Mouse (Mus musculus) small intestine, adult 2 months (tissue): ENCODE results near the gene Bola2. TPM values are rescaled to one million over a fixed set of nuclear protein-coding genes. Genes with fewer than 3 reads are reported as not detected.

Experiments
- H3K27ac ChIP-seq: fragments of 200-500 bp; 2 replicates; pipeline ENCODE4 v1.5.1; 2012; ENCODE audit warnings: low read depth, low read length, control low read depth, inconsistent platforms; ENCODE audit not compliant: insufficient read depth
- H3K27me3 ChIP-seq: fragments of 200-500 bp; 2 replicates; pipeline ENCODE4 v1.6.1; 2012; ENCODE audit warnings: mild to moderate bottlenecking, moderate library complexity, low read length, inconsistent platforms; ENCODE audit not compliant: control insufficient read depth, insufficient read depth
- H3K36me3 ChIP-seq: fragments of 200-500 bp; 2 replicates; pipeline ENCODE4 v1.6.1; 2012; ENCODE audit warnings: mild to moderate bottlenecking, low read length, control low read depth, inconsistent platforms; ENCODE audit not compliant: control insufficient read depth, insufficient read depth
- H3K4me1 ChIP-seq: fragments of 200-500 bp; 2 replicates; pipeline ENCODE4 v1.6.1; 2012; ENCODE audit warnings: low read length, inconsistent platforms, mixed read lengths; ENCODE audit not compliant: control insufficient read depth, insufficient read depth, insufficient read length
- H3K4me3 ChIP-seq: fragments of 200-500 bp; 2 replicates; pipeline ENCODE4 v1.5.1; 2012; ENCODE audit warnings: low read depth, mild to moderate bottlenecking, control low read depth, inconsistent platforms, low read length, moderate library complexity
- CTCF ChIP-seq: fragments of 200-500 bp; IDR thresholded peaks from 2 replicates; pipeline ENCODE4 v1.5.1; 2012; ENCODE audit warnings: low read depth, mild to moderate bottlenecking, control low read depth, inconsistent platforms, low read length, moderate library complexity, mixed read lengths; ENCODE audit not compliant: insufficient replicate concordance, insufficient read length; ENCODE audit errors: extremely low read depth
- POLR2A ChIP-seq: fragments of 200-500 bp; IDR thresholded peaks from 2 replicates; pipeline ENCODE4 v1.6.1; 2012; ENCODE audit warnings: low read depth, mild to moderate bottlenecking, control low read depth, inconsistent platforms, low read length, moderate library complexity
- WGBS: fragments of 180-500 bp; shearing (Covaris S2); methylation state at CpG from one replicate; pipeline ENCODE4 v1.1.7; 2018; 5-methylcytosine and 5-hydroxymethylcytosine counted together
- polyA plus RNA-seq: library from polyadenylated mRNA; depleted of rRNA; stranded (reverse); fragments of >200 nt; gene quantifications from 2 replicates; pipeline ENCODE4 v1.2.3, GENCODE M21; 2012

Gene Bola2
- polyA plus RNA-seq, 1 experiment = 40.6 TPM

DNA sequence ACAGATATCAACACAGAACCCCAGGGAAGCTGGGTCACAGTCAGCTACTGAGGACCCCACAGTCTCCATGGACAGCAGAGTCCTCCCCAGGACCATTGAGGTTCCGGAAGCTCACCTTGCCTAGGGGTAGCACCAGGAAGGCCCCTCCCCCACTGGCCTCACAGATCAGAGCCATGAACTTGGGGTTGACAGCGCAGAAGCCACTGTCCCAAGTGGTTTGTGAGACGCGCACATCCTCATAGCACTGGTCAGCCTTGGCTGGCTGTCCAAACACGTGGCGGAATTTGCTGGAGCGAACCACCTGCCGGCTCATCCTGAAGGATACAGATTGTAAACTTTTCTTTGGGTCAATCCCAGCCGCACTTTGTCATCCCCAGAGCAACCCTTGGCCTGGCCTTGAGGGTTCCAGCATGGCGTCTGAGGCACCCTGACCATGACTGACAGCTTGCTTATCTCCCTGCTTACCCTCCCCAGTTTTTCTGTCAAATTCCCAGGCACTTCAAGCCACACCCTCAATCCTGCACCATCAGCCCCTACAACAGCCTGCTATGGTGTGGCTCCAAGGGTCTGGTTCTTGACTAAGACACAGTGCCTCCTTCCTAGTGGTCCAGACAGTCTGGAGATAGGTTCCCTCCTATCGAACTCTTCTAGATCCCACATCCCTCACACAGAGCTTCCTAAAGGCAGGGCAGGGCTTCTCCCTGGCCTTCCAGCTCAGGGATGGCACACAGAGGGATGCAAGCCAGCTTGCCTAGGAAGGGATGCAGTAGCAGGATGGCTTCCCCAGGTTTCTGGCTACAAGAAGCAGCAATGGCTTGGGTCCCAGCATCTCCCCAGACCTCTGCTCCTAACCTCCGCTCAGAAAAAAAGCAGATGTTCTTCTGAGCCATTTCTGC, 7.9 kb downstream of the Bola2 start:
- Histone ChIP-seq H3K4me3 (peak overlapping the region; percentile 62), H3K27ac (peak overlapping the region; percentile 87), H3K4me1 (peaks cover 2% of the 10 kb centered on the region; the same call in 1 of the 2 replicates), H3K27me3 (no peaks in the 10 kb centered on the region), H3K36me3 (peaks cover 4% of the 10 kb centered on the region; the same call in 1 of the 2 replicates)
- TF ChIP-seq POLR2A = no peak; the same call in 1 of the 2 replicates
- TF ChIP-seq CTCF = no peak
- 64% methylated on average over 12 of the region's 12 CpGs for WGBS

DNA sequence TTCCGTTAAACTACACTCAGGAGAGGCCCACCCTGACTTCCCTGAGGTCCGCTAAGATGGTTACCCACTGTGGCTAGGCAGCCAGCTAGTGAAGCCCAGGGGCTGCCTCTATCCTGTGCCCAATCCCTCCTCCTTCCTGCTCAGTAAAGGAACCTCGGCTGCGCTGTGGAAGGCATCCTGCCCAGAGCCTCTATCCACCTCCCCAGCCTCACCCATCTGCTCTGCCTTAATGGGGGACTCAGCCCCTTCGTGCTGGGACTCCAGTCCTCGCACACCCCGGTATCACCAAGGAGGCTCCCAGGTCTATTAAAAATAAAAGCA, 8.5 kb downstream of the Bola2 start:
- no peak for TF ChIP-seq POLR2A
- TF ChIP-seq CTCF = no peak
- Histone ChIP-seq H3K4me1 (peaks cover 2% of the 10 kb centered on the region; the same call in 1 of the 2 replicates), H3K4me3 (peak overlapping the region; percentile 62), H3K27me3 (no peaks in the 10 kb centered on the region), H3K27ac (peak overlapping the region; percentile 87), H3K36me3 (peaks cover 4% of the 10 kb centered on the region; the same call in 1 of the 2 replicates)
- 26% methylated on average over 7 of the region's 7 CpGs for WGBS

GRCm38 (mm10) chr7:126704121-126704980, 9.2 kb downstream of the Bola2 start:
- H3K27ac ChIP-seq = peak overlapping the region; percentile 87
- H3K4me1 ChIP-seq = peaks cover 2% of the 10 kb centered on the region; the same call in 1 of the 2 replicates
- WGBS = 4% methylated on average over 39 of the region's 39 CpGs

DNA sequence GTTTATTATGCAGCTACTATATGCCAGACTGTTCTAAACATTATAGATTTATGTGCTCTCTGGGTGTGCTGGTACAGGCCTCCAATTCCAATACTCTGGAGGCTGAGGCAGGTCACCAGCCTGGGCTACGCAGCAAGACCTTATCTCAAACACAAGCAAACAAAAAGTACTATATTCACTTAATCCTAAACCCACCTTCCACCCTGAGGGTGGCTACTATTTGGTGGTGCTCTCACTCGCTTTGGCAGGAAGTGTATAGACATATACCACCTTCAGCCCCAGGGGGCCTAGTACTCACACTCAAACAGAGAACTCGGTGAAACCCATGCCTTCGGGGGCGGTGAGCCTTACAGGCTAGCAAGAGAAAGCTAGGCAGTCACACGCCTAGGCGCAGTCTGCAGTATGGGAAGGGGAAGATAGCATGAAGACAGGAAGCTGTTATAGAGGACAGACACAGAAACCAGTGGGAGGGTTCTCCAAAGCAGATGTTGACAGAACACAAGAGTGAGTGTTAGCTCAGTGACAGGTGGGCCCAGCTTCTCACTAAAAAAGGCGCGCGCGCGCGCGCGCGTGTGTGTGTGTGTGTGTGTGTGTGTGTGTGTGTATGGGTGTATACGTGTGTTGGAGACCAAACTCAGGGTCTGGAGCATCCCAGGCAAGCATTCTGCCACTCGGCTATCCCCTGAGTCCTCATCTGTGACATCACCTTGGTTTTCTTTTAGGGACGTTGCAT, 12.4 kb downstream of the Bola2 start, which contains the start of gene Coro1a:
Coro1a (minus strand) TSS at position 346 of the 733 bp plus-strand sequence.
- Histone ChIP-seq H3K4me3 (no peak within 1 kb of the TSS), H3K4me1 (peaks cover 2% of the 10 kb centered on the region; the same call in 1 of the 2 replicates), H3K36me3 (no peaks in the 10 kb centered on the region), H3K27me3 (no peaks in the 10 kb centered on the region), H3K27ac (peak within 1 kb of the TSS; percentile 47; the same call in 1 of the 2 replicates)
- TF ChIP-seq CTCF = no peak
- TF ChIP-seq POLR2A = no peak
- 83% methylated on average over 19 of the region's 19 CpGs for WGBS

More at GRCm38 (mm10) chr7:126704121-126704980, 9.2 kb downstream of the Bola2 start:
- Histone ChIP-seq H3K27me3 (no peaks in the 10 kb centered on the region), H3K4me3 (peak overlapping the region; percentile 62), H3K36me3 (peaks cover 3% of the 10 kb centered on the region; the same call in 1 of the 2 replicates)
- TF ChIP-seq CTCF (no peak), POLR2A (peak; percentile 46; the same call in 1 of the 2 replicates)

DNA sequence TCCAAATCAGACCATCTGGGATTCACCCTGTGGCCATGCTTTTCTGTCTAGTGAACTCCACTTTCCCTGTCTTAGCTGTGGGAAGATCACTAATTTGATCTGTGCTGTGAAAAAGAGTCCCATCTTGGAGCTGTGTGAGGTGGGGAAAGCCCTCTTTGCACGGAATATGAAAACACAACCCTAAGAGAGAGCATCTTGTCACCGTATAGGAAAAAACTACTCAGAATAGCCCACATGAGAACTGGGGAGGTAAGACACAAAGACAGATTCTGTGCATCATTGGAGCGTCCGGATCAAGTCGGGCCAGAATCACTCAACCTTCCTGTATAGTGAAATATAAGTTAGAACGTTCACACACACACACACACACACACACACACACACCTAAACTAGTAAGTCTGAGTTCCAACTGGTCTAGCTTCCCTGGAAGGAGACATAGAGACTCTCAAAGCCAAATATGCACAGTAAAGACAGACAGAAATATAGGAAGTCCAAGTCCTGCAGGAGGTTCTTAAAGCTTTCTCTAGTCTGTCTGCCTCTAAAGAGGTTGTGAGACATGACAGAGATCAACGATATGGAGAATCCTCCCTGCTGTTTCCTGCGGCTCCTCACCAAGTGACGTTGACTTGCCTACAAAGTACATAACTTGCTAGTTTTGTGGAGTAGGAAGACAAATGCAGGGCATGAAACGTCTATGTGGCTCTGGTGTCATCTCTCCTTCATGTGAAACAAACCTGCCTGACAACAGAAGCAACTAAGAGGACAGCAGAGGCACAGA, 13.2 kb downstream of the Bola2 start:
- H3K4me1 ChIP-seq = peaks cover 2% of the 10 kb centered on the region; the same call in 1 of the 2 replicates
- peak overlapping the region; percentile 47; the same call in 1 of the 2 replicates for H3K27ac ChIP-seq

GRCm38 (mm10) chr7:126710266-126710665, 15.1 kb downstream of the Bola2 start:
- Histone ChIP-seq H3K27me3 (no peaks in the 10 kb centered on the region), H3K36me3 (no peaks in the 10 kb centered on the region), H3K27ac (no peak overlapping the region), H3K4me1 (no peaks in the 10 kb centered on the region), H3K4me3 (no peak overlapping the region)
- TF ChIP-seq POLR2A (no peak), CTCF (no peak)
- 65% methylated on average over 4 of the region's 4 CpGs for WGBS

More for the DNA sequence above, 13.2 kb downstream of the Bola2 start:
- Histone ChIP-seq H3K4me3 (no peak overlapping the region), H3K36me3 (no peaks in the 10 kb centered on the region), H3K27me3 (no peaks in the 10 kb centered on the region)
- no peak for TF ChIP-seq CTCF
- no peak for TF ChIP-seq POLR2A
- WGBS = 83% methylated on average over 10 of the region's 10 CpGs
